Mouse (Mus musculus): ENCODE results near the gene Gm20918. TPM values are rescaled to one million over a fixed set of nuclear protein-coding genes. Genes with fewer than 3 reads are reported as not detected.
"Not testable (repeated sequence)": the region's sequence is repeated elsewhere in the genome, so short reads cannot be mapped to it uniquely, and the experiment has no call there.

The Gm20918 gene
- total RNA-seq (2021), result not detected
- long read RNA-seq, experiment 1, result 0 reads
- long read RNA-seq, experiment 2, result 0 reads

- not testable (repeated sequence) for DNase-seq (ENCODE audit: low spot score in 2 of 2)
Observed at GRCm38 (mm10) chrY:5043637-5044036, at the start of gene Gm20918. Gene Gm20918, plus strand, starts transcription at chrY:5043937.

Other genes with a start within 250 kb of the Gm20918 start
- gene Gm21820, start 205.5 kb downstream of the Gm20918 start, total RNA-seq (2021), result not detected